Mouse (Mus musculus): ENCODE data around the gene Rnf207. TPM values are rescaled to one million over a fixed set of nuclear protein-coding genes. Genes with fewer than 3 reads are reported as not detected.

The Rnf207 gene
- polyA plus RNA-seq, 1 experiment from 2014 or later = 4.0 TPM

DNA sequence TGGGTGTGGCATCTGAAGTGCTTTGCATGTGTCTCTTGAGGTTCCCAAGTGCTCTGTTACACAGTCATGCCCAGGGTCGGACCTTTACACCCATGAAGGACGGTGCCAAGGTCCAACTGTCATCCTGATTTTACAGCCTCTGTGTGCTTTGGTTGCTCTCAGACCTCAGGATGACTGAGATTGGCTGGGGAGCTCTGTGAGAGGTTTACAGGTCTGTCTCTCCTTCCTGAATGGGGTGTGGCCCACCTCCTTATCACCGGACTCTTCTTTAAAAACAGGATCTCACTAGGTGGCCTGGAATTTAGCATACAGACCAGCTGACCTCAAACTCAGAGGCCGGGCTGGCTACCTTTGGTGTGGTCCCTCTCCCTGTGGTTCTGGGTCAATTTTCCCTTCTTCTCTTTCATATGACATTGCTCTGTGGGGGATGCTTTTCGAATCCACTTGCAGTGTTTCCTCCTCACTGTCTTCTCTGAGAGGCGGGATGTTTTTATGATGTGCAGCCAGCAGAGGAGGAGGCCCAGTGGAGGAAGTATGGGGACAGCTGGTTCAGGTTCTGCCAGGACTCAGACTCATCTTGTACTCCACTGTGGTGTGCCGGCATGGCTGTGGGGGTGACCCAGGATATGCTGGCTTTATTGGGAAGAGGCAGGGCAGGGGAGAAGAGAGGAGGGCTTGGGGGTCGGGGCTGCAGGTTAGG lies 32.1 kb upstream of the Rnf207 start:
- Histone ChIP-seq H3K4me1 (replicated peaks; ENCODE audit: control insufficient read depth, insufficient read depth, low read length) (peaks cover 31% of the 10 kb centered on the region), H3K4me2 (ENCODE audit: low read length) (peak overlapping the region; percentile 55), H3K36me3 (ENCODE audit: control insufficient read depth, insufficient read depth) (no peaks in the 10 kb centered on the region), H3K4me3 (replicated peaks; ENCODE audit: low read length) (no peak overlapping the region), H3K27ac (ENCODE audit: low read length) (peak overlapping the region; percentile 83), H3K9me3 (ENCODE audit: control insufficient read depth, low read length) (no peaks in the 10 kb centered on the region), H3K27me3 (replicated peaks; ENCODE audit: control insufficient read depth, insufficient read depth, low read length) (no peaks in the 10 kb centered on the region), H3K9ac (replicated peaks; ENCODE audit: low read depth, low read length) (0 out of 2 replicates have a peak overlapping the region, but pooled peaks have one; percentile 23)
- ATAC-seq = no peak; the same call in 1 of the 2 replicates
- 34% methylated on average over 8 of the region's 8 CpGs for WGBS

DNA sequence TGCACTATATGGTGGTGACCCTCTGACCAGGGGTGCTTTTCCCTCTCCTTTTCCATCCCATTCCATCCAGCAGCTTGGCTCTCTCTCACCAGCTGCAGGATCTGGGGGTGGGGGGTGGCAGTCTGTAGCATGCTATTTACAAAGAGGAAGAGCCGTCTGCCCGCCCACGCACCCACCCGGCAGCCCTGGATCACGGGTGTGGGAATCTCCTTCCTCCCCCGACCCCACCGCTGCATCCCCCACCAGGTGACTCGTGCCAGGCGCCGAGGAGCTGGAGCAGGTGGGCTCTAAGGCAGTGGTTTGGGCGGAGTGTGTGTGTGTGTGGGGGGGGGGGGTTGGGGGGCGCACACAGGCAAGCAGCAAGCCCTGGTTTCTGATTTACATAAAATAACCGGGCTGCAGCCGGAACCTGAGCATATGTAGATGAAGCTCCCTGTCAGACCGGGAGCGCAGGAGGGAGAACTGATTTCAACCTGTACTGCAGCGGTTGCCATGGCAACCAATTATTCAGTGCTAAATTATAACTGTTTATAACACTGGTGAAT lies 31.1 kb upstream of the Rnf207 start:
- H3K27me3 ChIP-seq (replicated peaks; ENCODE audit: control insufficient read depth, insufficient read depth, low read length) = no peaks in the 10 kb centered on the region
- peak overlapping the region; percentile 35 for H3K4me3 ChIP-seq (replicated peaks; ENCODE audit: low read length)
- H3K4me1 ChIP-seq (replicated peaks; ENCODE audit: control insufficient read depth, insufficient read depth, low read length) = peaks cover 31% of the 10 kb centered on the region
- peak; percentile 79 for ATAC-seq
- peak overlapping the region; percentile 50 for H3K9ac ChIP-seq (replicated peaks; ENCODE audit: low read depth, low read length)
- H3K9me3 ChIP-seq (ENCODE audit: control insufficient read depth, low read length) = no peaks in the 10 kb centered on the region
- 7% methylated on average over 16 of the region's 17 CpGs for WGBS
- H3K36me3 ChIP-seq (ENCODE audit: control insufficient read depth, insufficient read depth) = no peaks in the 10 kb centered on the region
- peak overlapping the region; percentile 95 for H3K27ac ChIP-seq (ENCODE audit: low read length)
- H3K4me2 ChIP-seq (ENCODE audit: low read length) = peak overlapping the region; percentile 55

DNA sequence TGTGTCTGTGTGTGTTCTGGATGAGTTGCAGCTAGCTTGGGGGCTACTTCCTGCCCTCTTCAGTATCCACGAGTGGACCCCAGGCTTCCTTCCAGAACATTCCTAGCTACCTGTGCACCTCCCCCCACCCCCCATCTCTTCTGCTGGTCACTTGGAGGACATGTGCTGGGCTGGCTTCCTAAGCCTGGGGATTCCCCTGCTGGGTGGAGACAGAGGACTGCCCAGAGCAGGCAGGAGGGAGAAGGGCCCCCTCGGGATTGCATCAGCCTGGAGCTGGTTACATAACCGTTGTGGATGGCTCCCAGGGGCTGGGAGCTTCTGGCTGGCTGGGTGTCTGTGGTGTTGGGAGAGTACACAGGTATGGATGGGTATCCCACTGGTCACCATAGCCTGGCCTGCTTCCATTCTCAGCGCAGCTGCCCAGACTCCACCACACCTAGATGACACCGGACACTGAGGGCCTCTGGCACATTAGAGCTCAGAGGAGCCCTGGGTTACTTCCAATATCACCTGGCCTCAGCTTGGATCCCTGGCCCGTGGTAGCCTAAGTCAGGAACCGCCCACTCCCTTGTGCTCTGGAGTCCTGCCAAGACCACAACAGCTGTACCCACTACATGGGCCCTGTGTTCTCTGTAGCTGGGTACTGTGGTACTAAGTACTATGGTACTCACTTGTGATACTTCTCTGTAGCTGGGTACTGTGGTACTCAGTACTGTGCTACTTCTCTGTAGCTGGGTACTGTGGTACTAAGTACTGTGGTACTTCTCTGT lies 26.5 kb upstream of the Rnf207 start:
- 50% methylated on average over 7 of the region's 7 CpGs for WGBS
- Histone ChIP-seq H3K4me1 (replicated peaks; ENCODE audit: control insufficient read depth, insufficient read depth, low read length) (peaks cover 22% of the 10 kb centered on the region), H3K9ac (replicated peaks; ENCODE audit: low read depth, low read length) (no peak overlapping the region), H3K27me3 (replicated peaks; ENCODE audit: control insufficient read depth, insufficient read depth, low read length) (no peaks in the 10 kb centered on the region), H3K4me2 (ENCODE audit: low read length) (no peak overlapping the region), H3K4me3 (replicated peaks; ENCODE audit: low read length) (no peak overlapping the region), H3K9me3 (ENCODE audit: control insufficient read depth, low read length) (no peaks in the 10 kb centered on the region), H3K27ac (ENCODE audit: low read length) (no peak overlapping the region), H3K36me3 (ENCODE audit: control insufficient read depth, insufficient read depth) (no peaks in the 10 kb centered on the region)
- no peak for ATAC-seq

DNA sequence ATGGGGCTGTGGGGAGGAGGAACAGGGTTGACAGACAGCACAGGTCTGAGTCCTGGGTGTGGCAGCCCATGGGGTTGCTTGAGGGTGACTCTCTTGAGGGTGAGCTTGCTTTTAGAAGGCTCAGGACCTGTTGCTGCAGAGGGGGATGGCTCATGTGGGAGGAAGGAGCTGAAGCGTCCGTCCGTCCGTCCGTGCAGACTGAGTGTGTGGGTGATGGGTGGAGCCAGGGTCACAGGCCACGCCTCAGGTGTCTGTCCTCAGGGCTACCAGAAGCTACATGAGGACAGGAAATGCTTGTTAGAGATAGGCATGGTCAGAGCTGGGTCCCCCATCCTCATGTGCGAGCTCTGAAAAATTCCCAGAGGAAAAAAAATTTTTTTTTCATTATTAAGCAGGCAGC lies 25.9 kb upstream of the Rnf207 start:
- H3K4me2 ChIP-seq (ENCODE audit: low read length) = no peak overlapping the region
- H3K4me1 ChIP-seq (replicated peaks; ENCODE audit: control insufficient read depth, insufficient read depth, low read length) = peaks cover 23% of the 10 kb centered on the region
- 70% methylated on average over 7 of the region's 7 CpGs for WGBS
- no peak for ATAC-seq
- no peaks in the 10 kb centered on the region for H3K36me3 ChIP-seq (ENCODE audit: control insufficient read depth, insufficient read depth)
- H3K27ac ChIP-seq (ENCODE audit: low read length) = no peak overlapping the region
- H3K9me3 ChIP-seq (ENCODE audit: control insufficient read depth, low read length) = no peaks in the 10 kb centered on the region
- no peak overlapping the region for H3K4me3 ChIP-seq (replicated peaks; ENCODE audit: low read length)
- no peaks in the 10 kb centered on the region for H3K27me3 ChIP-seq (replicated peaks; ENCODE audit: control insufficient read depth, insufficient read depth, low read length)
- no peak overlapping the region for H3K9ac ChIP-seq (replicated peaks; ENCODE audit: low read depth, low read length)

DNA sequence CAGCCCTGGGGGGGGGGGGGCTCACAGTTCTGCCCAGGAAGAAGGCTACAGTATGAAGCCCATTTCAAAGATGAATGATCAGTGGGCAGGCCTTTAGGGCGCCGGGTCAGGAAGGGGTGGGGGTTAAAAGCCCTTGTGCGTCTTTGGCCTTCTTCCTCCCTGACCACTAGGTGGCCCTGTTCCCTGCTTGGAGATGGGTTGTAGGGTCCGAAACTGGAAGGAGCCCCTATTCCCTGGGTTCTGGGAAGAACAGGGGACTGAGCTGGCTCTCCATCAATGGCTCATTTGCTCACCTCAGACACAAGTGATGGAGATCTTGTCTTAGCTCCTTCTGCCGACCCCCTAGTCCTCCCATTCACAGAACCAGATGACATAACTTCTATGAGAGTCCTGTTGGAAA lies 24.5 kb upstream of the Rnf207 start:
- Histone ChIP-seq H3K27ac (ENCODE audit: low read length) (no peak overlapping the region), H3K36me3 (ENCODE audit: control insufficient read depth, insufficient read depth) (no peaks in the 10 kb centered on the region), H3K9ac (replicated peaks; ENCODE audit: low read depth, low read length) (no peak overlapping the region), H3K27me3 (replicated peaks; ENCODE audit: control insufficient read depth, insufficient read depth, low read length) (no peaks in the 10 kb centered on the region), H3K9me3 (ENCODE audit: control insufficient read depth, low read length) (no peaks in the 10 kb centered on the region), H3K4me3 (replicated peaks; ENCODE audit: low read length) (no peak overlapping the region), H3K4me2 (ENCODE audit: low read length) (no peak overlapping the region), H3K4me1 (replicated peaks; ENCODE audit: control insufficient read depth, insufficient read depth, low read length) (peaks cover 18% of the 10 kb centered on the region)
- under 1% methylated on average over 5 of the region's 5 CpGs for WGBS
- ATAC-seq = no peak

DNA sequence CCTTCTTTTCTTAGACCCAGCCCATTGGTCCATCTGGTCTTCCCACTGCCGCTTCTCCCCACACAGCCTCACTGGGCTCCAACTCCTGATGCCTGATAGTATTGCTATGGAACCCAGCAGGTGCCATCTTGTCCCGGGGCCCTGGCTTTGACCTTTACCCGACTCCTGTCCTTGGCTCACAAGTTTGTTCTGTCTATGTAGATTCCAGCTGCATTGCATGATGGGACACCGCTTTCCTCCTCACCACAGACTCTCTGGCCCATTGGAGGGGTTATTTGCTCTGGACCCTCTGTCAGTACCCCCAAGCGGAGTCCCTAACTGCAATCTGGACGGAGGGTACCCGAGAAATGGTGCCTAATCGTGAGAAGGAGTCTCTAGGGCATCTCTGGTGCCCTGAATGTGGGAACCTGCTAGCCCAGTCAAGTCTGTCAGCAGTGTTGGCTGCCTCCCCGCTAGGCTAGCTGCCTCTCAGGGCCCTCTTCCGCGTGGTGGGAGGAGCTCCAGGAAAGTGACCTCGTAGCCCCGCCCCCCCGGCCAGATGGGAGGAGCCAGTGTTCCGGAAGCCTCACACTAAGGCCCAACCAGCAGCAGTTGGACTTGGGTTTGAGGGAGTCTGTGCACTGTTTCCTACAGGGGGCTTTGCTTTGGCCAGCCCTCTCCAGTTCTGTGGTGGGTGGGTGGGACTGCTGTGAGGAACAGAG lies 21.9 kb upstream of the Rnf207 start:
- H3K4me3 ChIP-seq (replicated peaks; ENCODE audit: low read length) = no peak overlapping the region
- H3K27ac ChIP-seq (ENCODE audit: low read length) = no peak overlapping the region
- peak overlapping the region; percentile 81 for H3K4me2 ChIP-seq (ENCODE audit: low read length)
- H3K9me3 ChIP-seq (ENCODE audit: control insufficient read depth, low read length) = no peaks in the 10 kb centered on the region
- H3K27me3 ChIP-seq (replicated peaks; ENCODE audit: control insufficient read depth, insufficient read depth, low read length) = no peaks in the 10 kb centered on the region
- no peaks in the 10 kb centered on the region for H3K36me3 ChIP-seq (ENCODE audit: control insufficient read depth, insufficient read depth)
- H3K9ac ChIP-seq (replicated peaks; ENCODE audit: low read depth, low read length) = no peak overlapping the region
- 36% methylated on average over 15 of the region's 15 CpGs for WGBS
- H3K4me1 ChIP-seq (replicated peaks; ENCODE audit: control insufficient read depth, insufficient read depth, low read length) = peaks cover 20% of the 10 kb centered on the region
- ATAC-seq = no peak

DNA sequence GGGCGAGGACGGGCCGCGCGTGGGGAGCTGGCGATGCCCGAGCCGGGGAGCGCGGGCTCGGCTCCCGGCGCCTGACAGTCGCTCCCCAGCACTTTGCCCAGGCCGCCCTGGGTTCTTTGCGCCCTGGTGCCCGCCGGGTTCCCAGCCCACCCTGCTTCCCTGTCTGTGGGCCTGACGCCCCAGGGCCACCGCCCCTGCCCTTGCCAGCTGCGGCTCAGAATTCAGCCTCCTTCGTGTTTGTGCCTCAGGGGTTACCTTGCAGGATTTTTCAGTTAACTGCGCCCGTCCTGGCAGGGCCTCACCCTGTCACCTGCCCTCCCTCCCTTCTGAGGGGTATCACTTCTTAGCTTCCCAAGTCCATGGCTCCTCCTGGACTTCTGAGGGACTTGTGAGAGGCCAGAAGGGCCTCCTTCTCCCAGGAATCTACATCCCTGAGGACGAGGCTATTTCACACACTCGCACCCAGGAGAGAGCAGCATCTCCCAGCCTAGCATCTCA lies 20.5 kb upstream of the Rnf207 start:
- Histone ChIP-seq H3K4me2 (ENCODE audit: low read length) (peak overlapping the region; percentile 81), H3K27ac (ENCODE audit: low read length) (peak overlapping the region; percentile 39), H3K9ac (replicated peaks; ENCODE audit: low read depth, low read length) (peak overlapping the region; percentile 80), H3K27me3 (replicated peaks; ENCODE audit: control insufficient read depth, insufficient read depth, low read length) (no peaks in the 10 kb centered on the region), H3K9me3 (ENCODE audit: control insufficient read depth, low read length) (no peaks in the 10 kb centered on the region), H3K4me3 (replicated peaks; ENCODE audit: low read length) (peak overlapping the region; percentile 70), H3K4me1 (replicated peaks; ENCODE audit: control insufficient read depth, insufficient read depth, low read length) (peaks cover 20% of the 10 kb centered on the region), H3K36me3 (ENCODE audit: control insufficient read depth, insufficient read depth) (peaks cover 3% of the 10 kb centered on the region; the same call in 1 of the 2 replicates)
- 1% methylated on average over 11 of the region's 26 CpGs for WGBS
- ATAC-seq = peak; percentile 26

DNA sequence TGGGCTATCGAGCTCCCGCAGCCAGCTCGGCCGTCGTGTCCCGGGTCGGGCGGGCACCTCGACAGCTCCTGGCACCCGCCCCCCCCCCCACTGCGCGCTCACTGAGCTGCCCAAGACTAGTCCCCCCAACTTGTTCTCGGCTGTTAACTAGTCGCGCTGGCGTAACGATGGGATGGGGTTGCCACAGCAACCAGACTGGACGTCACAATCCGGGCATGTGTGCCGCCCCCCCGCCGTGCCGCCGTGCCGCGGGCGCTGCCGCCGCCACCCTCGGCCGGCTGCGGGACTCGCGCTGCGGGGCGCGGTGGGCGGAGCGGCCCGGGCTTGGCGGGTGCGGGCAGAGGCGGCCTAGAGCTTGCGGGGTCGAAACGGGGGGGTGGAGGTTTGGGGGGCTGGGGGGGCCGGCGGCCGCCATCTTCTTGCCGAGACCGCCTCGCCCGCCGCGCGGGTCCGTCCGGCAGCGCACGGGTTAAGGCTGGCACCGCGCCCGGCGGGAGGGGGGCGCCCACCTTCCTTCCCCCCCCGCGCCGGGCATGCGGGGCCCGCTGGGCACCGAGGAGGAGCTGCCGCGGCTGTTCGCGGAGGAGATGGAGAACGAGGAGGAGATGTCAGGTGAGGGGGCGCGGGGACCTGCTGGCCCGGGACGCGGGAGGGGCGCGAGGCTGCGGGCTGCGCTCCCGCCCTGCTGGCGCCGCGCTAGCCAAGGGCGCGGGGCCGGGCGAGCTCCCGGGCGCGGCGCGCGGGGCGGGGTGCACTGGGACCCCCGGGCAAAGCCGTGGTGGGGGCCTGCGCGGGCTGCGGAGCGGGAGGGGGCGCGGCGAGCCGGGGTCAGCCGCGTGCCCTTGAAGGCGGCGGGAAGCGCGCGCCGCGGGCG lies 19.9 kb upstream of the Rnf207 start, which contains the start of gene Chd5:
Gene Chd5, plus strand, starts transcription at position 233 of the 874 bp plus-strand sequence.
- peak within 1 kb of the TSS; percentile 70 for H3K4me3 ChIP-seq (replicated peaks; ENCODE audit: low read length)
- WGBS = under 1% methylated on average over 59 of the region's 120 CpGs
- peak; percentile 55 for ATAC-seq
- H3K36me3 ChIP-seq (ENCODE audit: control insufficient read depth, insufficient read depth) = peaks cover 6% of the 10 kb centered on the region; the same call in 1 of the 2 replicates
- H3K27ac ChIP-seq (ENCODE audit: low read length) = peak within 1 kb of the TSS; percentile 39
- H3K4me1 ChIP-seq (replicated peaks; ENCODE audit: control insufficient read depth, insufficient read depth, low read length) = peaks cover 20% of the 10 kb centered on the region
- H3K4me2 ChIP-seq (ENCODE audit: low read length) = peak within 1 kb of the TSS; percentile 81
- H3K9me3 ChIP-seq (ENCODE audit: control insufficient read depth, low read length) = no peaks in the 10 kb centered on the region
- H3K9ac ChIP-seq (replicated peaks; ENCODE audit: low read depth, low read length) = peak within 1 kb of the TSS; percentile 80
- H3K27me3 ChIP-seq (replicated peaks; ENCODE audit: control insufficient read depth, insufficient read depth, low read length) = no peaks in the 10 kb centered on the region
